Mouse (Mus musculus): ENCODE results near the gene Rasgrp3.

DNA sequence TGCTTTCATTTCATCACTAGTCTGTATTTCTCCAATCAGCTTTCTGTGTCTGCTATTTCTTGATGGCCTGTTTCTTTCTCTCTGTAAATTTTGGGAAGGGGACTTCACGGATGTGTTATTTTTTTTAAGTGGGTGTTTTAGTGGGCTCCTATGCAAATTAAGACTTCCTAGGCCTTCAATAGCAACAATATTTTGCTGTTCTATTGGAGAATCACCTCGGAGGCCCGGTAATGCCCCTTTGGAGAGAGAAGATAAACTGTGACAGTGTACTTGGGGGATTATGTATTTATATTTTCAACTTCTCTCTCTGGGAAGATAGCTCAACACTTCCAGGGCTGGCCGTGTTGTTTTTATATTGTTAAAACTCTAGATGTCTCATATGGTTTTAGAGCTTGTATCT lies 47.3 kb upstream of the Rasgrp3 start:
- TF ChIP-seq POLR2A (IDR thresholded peaks at IDR 0.05; ENCODE audit: low read depth, low read length): no peak
- TF ChIP-seq CTCF (IDR thresholded peaks at IDR 0.05; ENCODE audit: extremely low read depth, insufficient read length, insufficient replicate concordance, low read depth, low read length): no peak
